Mouse (Mus musculus): ENCODE data around the gene Socs7.
"Not testable (repeated sequence)": the region's sequence is repeated elsewhere in the genome, so short reads cannot be mapped to it uniquely, and the experiment has no call there.

Gene Socs7

DNA sequence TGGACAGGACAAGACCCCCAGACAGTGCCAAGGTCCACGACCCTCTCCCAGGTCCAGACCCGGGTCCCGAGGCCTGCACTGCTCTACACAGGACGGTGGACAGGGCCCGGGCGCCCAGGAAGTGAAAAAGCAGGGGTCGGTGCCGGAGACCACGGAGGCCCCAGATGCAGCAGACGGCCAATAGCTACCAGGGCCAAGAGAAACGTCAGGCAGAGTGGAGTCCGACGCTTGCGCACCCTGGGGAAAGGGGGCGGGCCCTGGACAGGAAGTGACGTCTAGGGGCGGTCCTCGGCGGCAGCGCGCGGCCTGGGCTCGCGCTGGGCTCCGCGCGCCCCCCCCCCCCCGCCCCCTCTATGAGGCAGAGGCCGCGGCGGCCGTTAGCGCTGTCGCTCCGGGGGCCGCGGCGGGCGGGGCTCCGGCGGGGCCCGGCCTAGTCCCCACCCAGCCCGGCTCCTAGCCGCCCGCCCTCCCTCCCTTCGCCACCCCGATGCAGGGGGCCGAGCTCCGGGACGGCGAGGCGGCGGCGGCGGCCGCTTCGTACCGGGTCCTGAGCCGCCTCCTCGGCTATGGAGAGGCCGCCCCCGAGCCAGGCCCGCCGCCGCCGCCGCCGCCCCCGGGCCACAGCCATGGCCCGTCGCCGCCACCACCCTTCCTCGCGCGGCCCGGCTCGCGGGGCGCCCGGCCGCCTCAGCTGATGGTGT is at the start of gene Socs7:
Gene Socs7, plus strand, starts transcription at position 604 of the 701 bp plus-strand sequence.
- DNase-seq (ENCODE audit: low read depth) = peak; percentile 66

DNA sequence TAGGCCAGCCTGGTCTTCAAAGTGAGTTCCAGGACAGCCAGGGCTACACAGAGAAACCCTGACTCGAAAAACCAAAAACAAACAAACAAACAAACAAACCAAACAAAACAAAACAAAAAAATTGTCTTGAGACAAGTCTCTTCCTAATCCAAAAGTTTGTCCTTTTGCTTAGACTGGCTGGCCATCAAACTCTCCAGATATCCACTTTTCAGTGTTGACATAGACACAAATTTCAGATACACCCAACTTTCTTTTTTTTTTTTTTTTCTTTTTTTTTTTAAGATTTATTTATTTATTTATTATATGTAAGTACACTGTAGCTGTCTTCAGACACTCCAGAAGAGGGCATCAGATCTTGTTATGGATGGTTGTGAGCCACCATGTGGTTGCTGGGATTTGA is 49.5 kb upstream of the Socs7 start:
- DNase-seq (ENCODE audit: low read depth) = not testable (repeated sequence)

DNA sequence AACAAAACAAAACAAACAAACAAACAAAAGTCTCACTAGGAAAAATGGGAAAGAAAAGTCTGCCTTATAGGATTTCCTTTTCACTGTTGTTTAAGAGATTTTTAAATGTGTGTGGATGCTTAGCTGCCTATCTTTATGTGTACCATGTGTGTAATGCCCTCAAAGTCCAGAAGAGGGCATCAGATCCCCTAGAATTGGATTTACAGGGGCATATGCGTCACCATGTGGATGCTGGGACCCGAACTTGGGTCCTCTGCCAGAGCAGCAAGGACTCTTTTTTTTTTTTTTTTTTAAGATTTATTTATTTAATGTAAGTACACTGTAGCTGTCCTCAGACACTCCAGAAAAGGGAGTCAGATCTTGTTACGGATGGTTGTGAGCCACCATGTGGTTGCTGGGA is 48.2 kb upstream of the Socs7 start:
- no peak for DNase-seq (ENCODE audit: low read depth)

DNA sequence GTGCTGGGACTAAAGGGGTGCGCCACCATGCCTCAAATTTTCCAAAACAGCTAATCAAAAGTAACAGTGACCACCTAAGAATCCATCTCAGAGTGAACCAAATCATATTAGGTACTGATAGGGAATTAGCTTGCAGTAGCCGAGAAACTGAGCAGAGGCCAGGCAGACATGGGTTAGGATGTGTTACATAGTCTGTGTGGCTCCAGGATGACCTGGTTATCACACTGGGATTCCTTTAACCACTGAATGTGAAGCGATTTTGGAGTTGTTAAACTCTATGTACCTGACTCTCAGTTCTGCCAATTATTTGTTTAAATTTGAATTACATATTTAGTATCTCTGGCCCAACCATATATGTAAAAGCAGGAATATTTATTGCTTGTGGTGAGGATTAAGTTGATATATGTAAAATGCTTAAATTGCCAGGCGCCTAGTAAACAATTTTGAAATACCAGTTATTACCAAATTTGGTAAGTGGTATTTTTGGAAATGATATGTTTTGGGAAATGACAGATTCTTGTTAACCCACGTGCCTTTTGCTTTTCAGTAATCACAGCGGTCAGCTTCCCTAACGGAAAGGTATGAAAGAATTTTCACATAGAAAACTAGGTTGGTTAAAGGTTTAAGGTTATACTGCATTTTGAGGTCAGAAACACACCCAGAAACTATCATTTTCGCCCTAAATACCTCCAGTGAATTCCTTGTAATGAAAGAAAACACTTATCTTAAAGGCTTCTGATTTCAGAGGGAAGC is 47.4 kb upstream of the Socs7 start:
- DNase-seq (ENCODE audit: low read depth) = no peak

GRCm38 (mm10) chr11:97315504-97316503 is 46.5 kb upstream of the Socs7 start, which contains the start of gene Mrpl45:
Gene Mrpl45 (plus strand): TSS chr11:97315716.
- DNase-seq (ENCODE audit: low read depth) = peak; percentile 96

GRCm38 (mm10) chr11:97321197-97321596 is 41.2 kb upstream of the Socs7 start:
- DNase-seq (ENCODE audit: low read depth) = no peak

GRCm38 (mm10) chr11:97321894-97322600 is 40.3 kb upstream of the Socs7 start:
- not testable (repeated sequence) for DNase-seq (ENCODE audit: low read depth)

GRCm38 (mm10) chr11:97325224-97325623 is 37.1 kb upstream of the Socs7 start:
- DNase-seq (ENCODE audit: low read depth) = no peak

- DNase-seq (ENCODE audit: low read depth) = no peak
Measured at GRCm38 (mm10) chr11:97328148-97328547, 34.2 kb upstream of the Socs7 start.

DNA sequence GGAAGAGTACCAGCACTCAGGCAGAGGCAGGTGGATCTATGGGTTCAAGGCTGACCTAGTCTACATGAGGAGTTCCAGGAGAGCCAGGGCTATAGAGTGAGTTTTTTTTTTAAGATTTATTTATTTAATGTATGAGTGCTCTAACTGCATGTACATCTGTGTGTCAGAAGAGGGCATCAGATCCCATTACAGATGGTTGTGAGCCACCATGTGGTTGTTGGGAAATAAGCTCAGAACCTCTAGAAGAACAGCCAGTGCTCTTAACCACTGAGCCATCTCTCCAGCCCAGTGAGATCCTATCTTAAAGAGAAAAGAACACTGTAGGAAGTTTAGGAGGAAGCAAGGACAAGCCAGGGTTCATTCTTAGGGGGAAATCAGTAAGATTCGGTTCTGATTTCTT is 32.0 kb upstream of the Socs7 start:
- DNase-seq (ENCODE audit: low read depth) = no peak

- peak; percentile 48 for DNase-seq (ENCODE audit: low read depth)
Measured at GRCm38 (mm10) chr11:97331231-97332190, 30.8 kb upstream of the Socs7 start.

GRCm38 (mm10) chr11:97333044-97333443 is 29.3 kb upstream of the Socs7 start:
- DNase-seq (ENCODE audit: low read depth) = no peak

DNA sequence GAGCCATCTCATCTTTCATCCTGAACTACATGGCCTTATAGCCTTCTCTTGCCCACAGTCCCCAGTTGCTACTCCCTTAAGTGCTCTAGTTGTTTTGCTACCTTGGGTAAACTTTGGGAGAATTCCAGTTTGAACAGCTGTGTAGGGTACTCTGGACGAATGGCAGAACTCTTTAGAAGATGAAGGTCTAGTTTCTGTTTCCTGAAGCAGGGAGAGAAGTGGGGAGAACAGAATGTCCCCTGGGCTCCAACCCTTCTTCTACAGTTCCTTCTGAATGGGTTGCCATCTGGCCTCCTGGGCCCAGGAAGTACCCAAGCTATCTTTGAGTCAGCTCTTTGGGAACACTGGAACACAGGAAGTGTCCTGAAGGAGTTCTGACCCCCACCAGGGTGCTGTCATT is 28.5 kb upstream of the Socs7 start:
- no peak for DNase-seq (ENCODE audit: low read depth)

DNA sequence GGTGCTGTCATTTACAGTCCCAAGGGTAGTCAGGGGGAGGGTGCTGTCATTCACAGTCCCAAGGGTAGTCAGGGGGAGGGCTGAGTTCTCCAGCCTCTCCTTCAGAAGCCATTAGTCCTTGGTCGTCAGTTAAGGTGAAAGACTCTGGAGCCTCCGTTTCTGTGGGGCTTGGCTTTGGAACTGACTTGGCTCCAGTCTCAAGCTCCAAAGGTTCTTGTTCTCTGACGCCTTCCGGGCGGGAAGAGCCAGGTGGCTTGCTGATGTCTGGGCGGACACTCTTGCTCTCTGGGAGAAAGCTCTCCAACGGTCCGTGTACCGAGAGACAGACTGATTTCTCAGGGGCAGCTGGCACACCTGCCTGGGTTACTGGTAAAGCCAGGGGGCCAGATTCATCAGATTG is 28.0 kb upstream of the Socs7 start:
- no peak for DNase-seq (ENCODE audit: low read depth)

DNA sequence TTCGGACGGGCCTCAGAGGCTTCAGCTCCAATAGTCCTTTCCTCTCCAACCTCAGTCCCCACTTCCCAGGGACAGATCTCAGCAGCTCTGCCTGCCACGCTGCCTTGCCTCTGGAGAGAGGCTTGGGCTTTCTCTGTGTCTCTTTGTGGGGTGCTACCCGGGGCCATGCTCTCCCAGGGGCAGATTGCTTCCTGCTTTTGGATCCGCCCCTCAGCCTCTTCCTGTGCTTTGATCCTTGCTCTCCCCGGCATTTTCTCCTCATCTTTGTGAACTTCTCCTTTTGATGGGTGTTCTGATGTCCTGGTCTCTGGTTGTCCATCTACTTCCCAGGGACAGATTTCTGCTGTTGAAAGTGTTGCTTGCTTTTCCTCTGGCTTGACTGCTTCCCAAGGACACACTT is 26.1 kb upstream of the Socs7 start:
- DNase-seq (ENCODE audit: low read depth) = no peak

- DNase-seq (ENCODE audit: low read depth) = no peak
Measured at GRCm38 (mm10) chr11:97336751-97337345, 25.5 kb upstream of the Socs7 start.

DNA sequence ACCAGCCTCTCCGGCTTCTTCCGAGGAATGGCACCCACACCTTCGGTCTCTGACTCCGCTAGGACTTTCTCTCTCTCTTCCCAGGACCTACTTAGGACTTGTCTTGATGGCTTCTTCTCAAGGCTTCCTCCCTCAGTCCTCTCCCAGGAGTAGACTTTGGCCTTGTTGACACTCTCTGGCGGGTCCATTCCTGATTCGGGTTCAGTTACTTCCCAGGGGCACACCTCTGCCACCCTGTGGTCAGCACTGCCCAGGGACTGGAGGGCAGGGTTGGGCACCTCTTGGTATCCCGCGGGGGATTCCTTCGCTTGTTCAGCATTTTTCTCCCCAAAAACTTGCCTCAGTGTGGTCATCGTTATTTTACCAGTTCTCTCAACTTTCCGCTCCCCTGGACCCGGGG is 25.0 kb upstream of the Socs7 start:
- no peak for DNase-seq (ENCODE audit: low read depth)

- DNase-seq (ENCODE audit: low read depth) = no peak
Measured at GRCm38 (mm10) chr11:97338302-97338976, 23.9 kb upstream of the Socs7 start.

DNA sequence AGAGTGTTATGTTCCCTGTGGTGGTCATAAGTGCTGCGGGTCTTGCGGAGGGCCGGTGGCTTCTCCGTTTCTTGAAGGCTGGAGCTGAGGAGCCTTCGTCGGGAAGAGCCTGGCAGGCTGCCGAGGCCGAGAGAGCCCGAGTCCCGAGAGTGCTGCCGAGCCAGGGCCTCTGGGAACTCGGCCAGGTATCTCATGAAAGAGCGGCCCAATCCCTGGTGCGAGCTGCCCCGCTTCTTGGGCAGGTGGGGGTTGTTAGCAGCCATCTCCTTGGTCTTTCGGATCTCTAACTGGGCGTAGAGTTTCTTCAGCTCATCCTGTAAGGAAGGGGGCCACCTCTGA is 23.4 kb upstream of the Socs7 start:
- no peak for DNase-seq (ENCODE audit: low read depth)

GRCm38 (mm10) chr11:97343175-97343574 is 19.2 kb upstream of the Socs7 start:
- no peak for DNase-seq (ENCODE audit: low read depth)

Data from fibroblast of lung, adult 2 months (primary cell).